Mouse (Mus musculus): ENCODE results near the gene Fat4. TPM values are rescaled to one million over a fixed set of nuclear protein-coding genes. Genes with fewer than 3 reads are reported as not detected.

Gene Fat4
- polyA plus RNA-seq (2012; fragmentation: generic; extraction: Trizol) = 0.24 TPM

DNA sequence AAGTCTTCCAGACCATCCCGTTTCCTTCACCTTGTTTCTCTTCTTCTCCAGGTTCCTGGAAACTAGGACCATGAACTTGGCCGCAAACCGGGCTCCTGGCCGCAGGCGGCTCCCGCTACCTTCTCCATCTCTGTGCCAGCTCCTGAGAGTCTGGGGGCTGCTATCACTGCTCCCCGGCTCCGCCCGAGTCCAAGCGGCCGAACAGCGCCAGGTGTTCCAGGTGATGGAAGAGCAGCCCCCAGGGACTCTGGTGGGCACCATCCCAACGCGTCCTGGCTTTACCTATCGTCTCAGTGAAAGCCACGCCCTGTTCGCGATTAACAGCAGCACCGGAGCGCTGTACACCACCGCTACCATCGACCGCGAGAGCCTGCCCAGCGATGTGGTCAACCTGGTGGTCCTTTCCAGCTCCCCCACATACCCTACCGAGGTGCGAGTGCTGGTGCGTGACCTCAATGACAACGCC is at the start of gene Fat4:
Gene Fat4 (plus strand): TSS at position 51 of the 466 bp plus-strand sequence.
- peak within 1 kb of the TSS; percentile 99 for H3K4me2 ChIP-seq (ENCODE audit: low read depth)
- H3K4me3 ChIP-seq = peak within 1 kb of the TSS; percentile 54
- no peaks in the 10 kb centered on the region for H3K36me3 ChIP-seq (ENCODE audit: control insufficient read depth, insufficient read depth)
- no peaks in the 10 kb centered on the region for H3K79me2 ChIP-seq (ENCODE audit: control insufficient read depth, insufficient read depth)
- H3K27me3 ChIP-seq (ENCODE audit: control insufficient read depth, insufficient read depth, insufficient read length) = peaks cover 8% of the 10 kb centered on the region
- TF ChIP-seq E2F4 (IDR thresholded peaks at IDR 0.05; ENCODE audit: insufficient read depth) (no peak), TCF3 (IDR thresholded peaks at IDR 0.05; ENCODE audit: insufficient read length, low read depth) (no peak), TCF12 (IDR thresholded peaks at IDR 0.05; ENCODE audit: insufficient read depth, poor library complexity, severe bottlenecking) (no peak), SRF (IDR thresholded peaks at IDR 0.05; ENCODE audit: control insufficient read depth, insufficient read length, low read depth) (no peak), USF1 (IDR thresholded peaks at IDR 0.05; ENCODE audit: low read depth) (no peak), POLR2AphosphoS2 (IDR thresholded peaks at IDR 0.05; ENCODE audit: insufficient read length, low read depth) (no peak)
- peak within 1 kb of the TSS; percentile 76 for H3ac ChIP-seq (ENCODE audit: control insufficient read depth, insufficient read length)

DNA sequence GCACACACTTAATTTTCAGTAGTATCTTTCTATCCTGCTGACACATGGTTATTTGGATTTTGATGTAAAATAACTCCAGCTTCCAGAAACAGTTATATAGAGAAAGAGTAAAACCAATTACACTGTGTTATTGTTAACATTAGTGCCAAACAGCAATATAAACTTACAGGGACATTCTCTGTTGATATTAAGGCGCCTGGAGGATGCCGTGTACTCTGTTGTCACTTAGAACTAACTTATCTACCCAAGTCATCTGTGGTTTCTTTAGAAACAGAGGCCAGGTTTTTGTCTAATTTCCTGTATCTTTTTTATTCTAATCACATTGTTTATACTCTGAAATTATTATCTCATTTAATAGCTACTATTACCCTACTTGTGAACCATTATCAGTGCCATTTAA is 47.3 kb upstream of the Fat4 start:
- Histone ChIP-seq H3K36me3 (ENCODE audit: control insufficient read depth, insufficient read depth) (no peaks in the 10 kb centered on the region), H3K4me3 (no peak overlapping the region), H3K27me3 (ENCODE audit: control insufficient read depth, insufficient read depth, insufficient read length) (no peaks in the 10 kb centered on the region), H3ac (ENCODE audit: control insufficient read depth, insufficient read length) (no peak overlapping the region), H3K4me2 (ENCODE audit: low read depth) (no peak overlapping the region), H3K79me2 (ENCODE audit: control insufficient read depth, insufficient read depth) (no peaks in the 10 kb centered on the region)
- TF ChIP-seq REST (IDR thresholded peaks at IDR 0.05; ENCODE audit: insufficient read depth, insufficient read length) (no peak), E2F4 (IDR thresholded peaks at IDR 0.05; ENCODE audit: insufficient read depth) (no peak), POLR2A (IDR thresholded peaks at IDR 0.05; ENCODE audit: insufficient read length, low read depth) (no peak), USF1 (IDR thresholded peaks at IDR 0.05; ENCODE audit: low read depth) (no peak), MAX (IDR thresholded peaks at IDR 0.05; ENCODE audit: low read depth) (no peak), TCF12 (IDR thresholded peaks at IDR 0.05; ENCODE audit: insufficient read depth, poor library complexity, severe bottlenecking) (no peak), MYOD1 (IDR thresholded peaks at IDR 0.05; ENCODE audit: control insufficient read depth in 1 of 3, insufficient read length in 2 of 3, low read depth in 2 of 3) (no peak), POLR2AphosphoS2 (IDR thresholded peaks at IDR 0.05; ENCODE audit: insufficient read length, low read depth) (no peak), TCF3 (IDR thresholded peaks at IDR 0.05; ENCODE audit: insufficient read length, low read depth) (no peak), CEBPB (IDR thresholded peaks at IDR 0.05; ENCODE audit: insufficient read depth, poor library complexity, severe bottlenecking) (no peak), MYOG (IDR thresholded peaks at IDR 0.05; ENCODE audit: control insufficient read depth in 1 of 3, insufficient read depth in 1 of 3, insufficient read length in 2 of 3, low read depth in 2 of 3) (no peak), SRF (IDR thresholded peaks at IDR 0.05; ENCODE audit: control insufficient read depth, insufficient read length, low read depth) (no peak)

DNA sequence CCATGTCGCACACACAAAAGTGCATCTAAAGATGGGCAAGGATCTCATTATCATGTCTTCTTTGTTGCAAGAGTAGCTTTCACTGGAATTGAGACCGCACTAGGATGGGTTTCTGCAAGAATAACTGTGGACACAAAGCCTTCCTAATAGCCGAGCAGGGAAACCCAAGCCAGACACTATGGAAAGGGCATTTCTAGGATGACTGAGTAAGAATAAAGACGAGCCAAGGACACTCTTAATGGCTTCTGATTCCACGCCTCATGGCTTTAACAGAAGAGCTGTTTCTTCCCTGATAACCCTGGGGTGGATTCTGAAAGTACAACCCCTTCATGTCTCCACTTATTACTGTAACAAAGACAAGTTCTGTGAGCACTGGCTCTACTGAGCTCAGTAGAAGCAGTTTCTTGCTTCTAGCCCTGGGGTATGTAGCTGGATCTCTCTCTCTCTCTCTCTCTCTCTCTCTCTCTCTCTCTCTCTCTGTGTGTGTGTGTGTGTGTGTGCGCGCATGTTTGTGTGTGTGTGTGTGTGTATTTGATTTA is 43.7 kb upstream of the Fat4 start:
- TF ChIP-seq USF1 (IDR thresholded peaks at IDR 0.05; ENCODE audit: low read depth) (no peak), CEBPB (IDR thresholded peaks at IDR 0.05; ENCODE audit: insufficient read depth, poor library complexity, severe bottlenecking) (no peak), SRF (IDR thresholded peaks at IDR 0.05; ENCODE audit: control insufficient read depth, insufficient read length, low read depth) (no peak), POLR2AphosphoS2 (IDR thresholded peaks at IDR 0.05; ENCODE audit: insufficient read length, low read depth) (no peak), MYOG (IDR thresholded peaks at IDR 0.05; ENCODE audit: control insufficient read depth in 1 of 3, insufficient read depth in 1 of 3, insufficient read length in 2 of 3, low read depth in 2 of 3) (no peak), REST (IDR thresholded peaks at IDR 0.05; ENCODE audit: insufficient read depth, insufficient read length) (no peak), TCF3 (IDR thresholded peaks at IDR 0.05; ENCODE audit: insufficient read length, low read depth) (no peak), POLR2A (IDR thresholded peaks at IDR 0.05; ENCODE audit: insufficient read length, low read depth) (no peak), E2F4 (IDR thresholded peaks at IDR 0.05; ENCODE audit: insufficient read depth) (no peak), MYOD1 (IDR thresholded peaks at IDR 0.05; ENCODE audit: control insufficient read depth in 1 of 3, insufficient read length in 2 of 3, low read depth in 2 of 3) (no peak), TCF12 (IDR thresholded peaks at IDR 0.05; ENCODE audit: insufficient read depth, poor library complexity, severe bottlenecking) (no peak), MAX (IDR thresholded peaks at IDR 0.05; ENCODE audit: low read depth) (no peak)
- Histone ChIP-seq H3K4me3 (no peak overlapping the region), H3K36me3 (ENCODE audit: control insufficient read depth, insufficient read depth) (no peaks in the 10 kb centered on the region), H3K4me2 (ENCODE audit: low read depth) (no peak overlapping the region), H3K79me2 (ENCODE audit: control insufficient read depth, insufficient read depth) (no peaks in the 10 kb centered on the region), H3K27me3 (ENCODE audit: control insufficient read depth, insufficient read depth, insufficient read length) (no peaks in the 10 kb centered on the region), H3ac (ENCODE audit: control insufficient read depth, insufficient read length) (no peak overlapping the region)

DNA sequence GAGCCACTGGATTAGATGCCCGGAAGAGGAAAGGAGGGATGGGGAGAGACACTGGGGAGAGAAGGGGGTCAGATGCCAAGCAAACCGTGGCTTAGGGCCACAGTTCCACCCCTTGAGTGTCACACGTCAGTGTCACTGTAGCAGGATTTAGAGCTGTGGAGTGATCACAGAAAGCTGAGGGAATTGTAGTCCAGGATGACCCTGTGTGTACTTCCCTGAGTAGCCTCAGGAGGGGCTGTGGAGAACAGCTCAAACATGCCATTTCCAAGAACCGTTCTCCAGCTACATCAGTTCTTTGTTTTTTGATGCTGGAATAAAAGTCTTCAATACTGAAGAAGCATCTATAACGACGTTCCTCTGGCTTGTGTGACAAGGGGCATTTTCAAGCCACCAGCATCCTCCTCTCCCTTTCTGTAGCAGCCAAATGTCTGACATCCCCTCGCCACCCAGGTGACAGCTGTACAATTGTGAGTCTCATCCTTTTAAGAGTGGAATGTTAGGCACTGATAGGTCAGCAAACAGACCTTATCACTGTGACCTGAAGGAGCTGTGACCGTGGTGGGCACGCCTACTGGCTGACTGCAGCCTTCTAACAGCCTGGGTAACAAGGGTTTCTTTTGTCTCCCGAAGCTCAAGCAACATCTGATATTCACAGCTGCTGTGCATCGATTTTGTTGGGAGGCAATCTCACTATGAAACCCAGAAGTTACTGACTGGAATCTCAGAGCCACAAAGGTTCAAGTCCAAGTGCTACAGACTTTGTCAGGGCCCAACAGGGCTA is 39.9 kb upstream of the Fat4 start:
- Histone ChIP-seq H3ac (ENCODE audit: control insufficient read depth, insufficient read length) (no peak overlapping the region), H3K4me2 (ENCODE audit: low read depth) (no peak overlapping the region)
- TF ChIP-seq MAX (IDR thresholded peaks at IDR 0.05; ENCODE audit: low read depth) = no peak
- peak in 2 of 3 experiments; percentile 10 to 38 for TF ChIP-seq MYOD1 (IDR thresholded peaks at IDR 0.05; ENCODE audit: control insufficient read depth in 1 of 3, insufficient read length in 2 of 3, low read depth in 2 of 3)
- no peak for TF ChIP-seq SRF (IDR thresholded peaks at IDR 0.05; ENCODE audit: control insufficient read depth, insufficient read length, low read depth)
- TF ChIP-seq MYOG (IDR thresholded peaks at IDR 0.05; ENCODE audit: control insufficient read depth in 1 of 3, insufficient read depth in 1 of 3, insufficient read length in 2 of 3, low read depth in 2 of 3) = peak in 1 of 3 experiments; percentile 36
- no peak for TF ChIP-seq TCF12 (IDR thresholded peaks at IDR 0.05; ENCODE audit: insufficient read depth, poor library complexity, severe bottlenecking)

More for the DNA sequence above, 39.9 kb upstream of the Fat4 start:
- H3K27me3 ChIP-seq (ENCODE audit: control insufficient read depth, insufficient read depth, insufficient read length) = no peaks in the 10 kb centered on the region
- H3K4me3 ChIP-seq = no peak overlapping the region
- H3K79me2 ChIP-seq (ENCODE audit: control insufficient read depth, insufficient read depth) = no peaks in the 10 kb centered on the region
- no peaks in the 10 kb centered on the region for H3K36me3 ChIP-seq (ENCODE audit: control insufficient read depth, insufficient read depth)

Data from myocyte (in vitro differentiated cells).